Mouse (Mus musculus) megakaryocyte, embryonic 14.5 days (primary cell): ENCODE measurements around the gene Golph3l.

Source experiments
- FLI1 ChIP-seq: IDR thresholded peaks from 2 replicates; pipeline ENCODE4 v1.6.1; 2012; ENCODE audit warnings: low read length, inconsistent platforms, mixed read lengths
- GATA1 ChIP-seq: IDR thresholded peaks from 3 replicates; pipeline ENCODE4 v1.6.1; 2012; ENCODE audit warnings: mixed read lengths, low read length, inconsistent platforms, borderline replicate concordance

- TF ChIP-seq GATA1 (no peak), FLI1 (no peak)
Measured at GRCm38 (mm10) chr3:95542171-95542570, 46.6 kb upstream of the Golph3l start.
